Mouse (Mus musculus): ENCODE measurements around the gene Sipa1l2.
A peak's percentile ranks its signal among the peaks of the same experiment; 100 is the strongest.

Gene Sipa1l2

GRCm38 (mm10) chr8:125369491-125370236, 199.9 kb downstream of the Sipa1l2 start:
- DNase-seq (ENCODE audit: low spot score in 2 of 2), result peak; percentile 60 to 79

GRCm38 (mm10) chr8:125368341-125369035, 201.1 kb downstream of the Sipa1l2 start:
- peak; percentile 80 to 84 for DNase-seq (ENCODE audit: low spot score in 2 of 2)
